Mouse (Mus musculus): ENCODE measurements at regions not wholly inside any gene's neighbourhood (a gene's known extent, or its start where the extent isn't known, plus 50 kb on each side); places are given as distances from the start of the nearest gene placed in this dataset.

- Histone ChIP-seq H3K4me3 (replicated peaks) (no peak overlapping the region), H3K36me3 (replicated peaks) (no peaks in the 10 kb centered on the region), H3K4me2 (no peak overlapping the region), H3K27me3 (no peaks in the 10 kb centered on the region), H3K4me1 (replicated peaks) (no peaks in the 10 kb centered on the region), H3K27ac (replicated peaks) (no peak overlapping the region), H3K9me3 (replicated peaks) (no peaks in the 10 kb centered on the region), H3K9ac (no peak overlapping the region)
- no peak for ATAC-seq (ENCODE audit: insufficient read depth)
- 49% methylated on average over 2 of the region's 2 CpGs for WGBS (ENCODE audit: insufficient replicate concordance)
These were observed 1154.5 kb upstream of the Lrrtm3 start for GRCm38 (mm10) chr10:65244527-65244926.

GRCm38 (mm10) chr10:65224130-65224529 is 1134.1 kb upstream of the Lrrtm3 start:
- no peak for ATAC-seq (ENCODE audit: insufficient read depth)
- 45% methylated on average over 3 of the region's 3 CpGs for WGBS (ENCODE audit: insufficient replicate concordance)
- Histone ChIP-seq H3K9me3 (replicated peaks) (no peaks in the 10 kb centered on the region), H3K27ac (replicated peaks) (no peak overlapping the region), H3K9ac (no peak overlapping the region), H3K27me3 (no peaks in the 10 kb centered on the region), H3K36me3 (replicated peaks) (no peaks in the 10 kb centered on the region), H3K4me2 (no peak overlapping the region), H3K4me3 (replicated peaks) (no peak overlapping the region), H3K4me1 (replicated peaks) (no peaks in the 10 kb centered on the region)

- Histone ChIP-seq H3K4me3 (replicated peaks) (no peak overlapping the region), H3K9me3 (replicated peaks) (no peaks in the 10 kb centered on the region), H3K4me2 (no peak overlapping the region), H3K36me3 (replicated peaks) (no peaks in the 10 kb centered on the region), H3K27me3 (no peaks in the 10 kb centered on the region), H3K9ac (no peak overlapping the region), H3K27ac (replicated peaks) (no peak overlapping the region), H3K4me1 (replicated peaks) (no peaks in the 10 kb centered on the region)
- 63% methylated on average over 3 of the region's 3 CpGs for WGBS (ENCODE audit: insufficient replicate concordance)
- no peak for ATAC-seq (ENCODE audit: insufficient read depth)
These were observed 1131.1 kb upstream of the Lrrtm3 start for GRCm38 (mm10) chr10:65221181-65221580.

GRCm38 (mm10) chr10:65219251-65219650 is 1129.2 kb upstream of the Lrrtm3 start:
- no peaks in the 10 kb centered on the region for H3K27me3 ChIP-seq
- ATAC-seq (ENCODE audit: insufficient read depth) = no peak
- H3K4me3 ChIP-seq (replicated peaks) = no peak overlapping the region
- no peak overlapping the region for H3K27ac ChIP-seq (replicated peaks)
- no peak overlapping the region for H3K9ac ChIP-seq
- WGBS (ENCODE audit: insufficient replicate concordance) = 65% methylated on average over 5 of the region's 5 CpGs
- H3K4me2 ChIP-seq = no peak overlapping the region
- H3K36me3 ChIP-seq (replicated peaks) = no peaks in the 10 kb centered on the region
- no peaks in the 10 kb centered on the region for H3K9me3 ChIP-seq (replicated peaks)
- no peaks in the 10 kb centered on the region for H3K4me1 ChIP-seq (replicated peaks)

- 30% methylated on average over 1 of the region's 1 CpGs for WGBS (ENCODE audit: insufficient replicate concordance)
- no peaks in the 10 kb centered on the region for H3K9me3 ChIP-seq (replicated peaks)
These were observed 1126.1 kb upstream of the Lrrtm3 start for GRCm38 (mm10) chr10:65216226-65216625.

GRCm38 (mm10) chr10:65215206-65215605 is 1125.1 kb upstream of the Lrrtm3 start:
- no peaks in the 10 kb centered on the region for H3K36me3 ChIP-seq (replicated peaks)
- H3K4me2 ChIP-seq = no peak overlapping the region
- H3K27me3 ChIP-seq = no peaks in the 10 kb centered on the region

More at GRCm38 (mm10) chr10:65216226-65216625, 1126.1 kb upstream of the Lrrtm3 start:
- Histone ChIP-seq H3K36me3 (replicated peaks) (no peaks in the 10 kb centered on the region), H3K27me3 (no peaks in the 10 kb centered on the region), H3K4me3 (replicated peaks) (no peak overlapping the region), H3K4me2 (no peak overlapping the region), H3K27ac (replicated peaks) (no peak overlapping the region), H3K9ac (no peak overlapping the region), H3K4me1 (replicated peaks) (no peaks in the 10 kb centered on the region)
- ATAC-seq (ENCODE audit: insufficient read depth) = no peak

GRCm38 (mm10) chr10:65183659-65184058 is 1093.6 kb upstream of the Lrrtm3 start:
- Histone ChIP-seq H3K36me3 (replicated peaks) (no peaks in the 10 kb centered on the region), H3K27me3 (no peaks in the 10 kb centered on the region), H3K9me3 (replicated peaks) (no peaks in the 10 kb centered on the region), H3K4me3 (replicated peaks) (no peak overlapping the region), H3K9ac (no peak overlapping the region), H3K27ac (replicated peaks) (no peak overlapping the region), H3K4me2 (no peak overlapping the region), H3K4me1 (replicated peaks) (no peaks in the 10 kb centered on the region)
- 33% methylated on average over 1 of the region's 1 CpGs for WGBS (ENCODE audit: insufficient replicate concordance)
- no peak for ATAC-seq (ENCODE audit: insufficient read depth)

More at GRCm38 (mm10) chr10:65215206-65215605, 1125.1 kb upstream of the Lrrtm3 start:
- Histone ChIP-seq H3K9me3 (replicated peaks) (no peaks in the 10 kb centered on the region), H3K9ac (no peak overlapping the region), H3K4me1 (replicated peaks) (no peaks in the 10 kb centered on the region), H3K27ac (replicated peaks) (no peak overlapping the region), H3K4me3 (replicated peaks) (no peak overlapping the region)
- no peak for ATAC-seq (ENCODE audit: insufficient read depth)
- WGBS (ENCODE audit: insufficient replicate concordance) = 33% methylated on average over 3 of the region's 3 CpGs

GRCm38 (mm10) chr10:65182597-65182996 is 1092.5 kb upstream of the Lrrtm3 start:
- Histone ChIP-seq H3K4me1 (replicated peaks) (no peaks in the 10 kb centered on the region), H3K4me2 (no peak overlapping the region), H3K9me3 (replicated peaks) (no peaks in the 10 kb centered on the region), H3K4me3 (replicated peaks) (no peak overlapping the region), H3K9ac (no peak overlapping the region), H3K27me3 (no peaks in the 10 kb centered on the region), H3K36me3 (replicated peaks) (no peaks in the 10 kb centered on the region), H3K27ac (replicated peaks) (no peak overlapping the region)
- 84% methylated on average over 1 of the region's 1 CpGs for WGBS (ENCODE audit: insufficient replicate concordance)
- ATAC-seq (ENCODE audit: insufficient read depth) = no peak

- no peak for ATAC-seq (ENCODE audit: insufficient read depth)
- H3K4me3 ChIP-seq (replicated peaks) = no peak overlapping the region
- no peaks in the 10 kb centered on the region for H3K9me3 ChIP-seq (replicated peaks)
- no peak overlapping the region for H3K9ac ChIP-seq
- H3K4me1 ChIP-seq (replicated peaks) = no peaks in the 10 kb centered on the region
- H3K27me3 ChIP-seq = no peaks in the 10 kb centered on the region
- no peak overlapping the region for H3K4me2 ChIP-seq
- no peak overlapping the region for H3K27ac ChIP-seq (replicated peaks)
- no peaks in the 10 kb centered on the region for H3K36me3 ChIP-seq (replicated peaks)
These were observed 1089.0 kb upstream of the Lrrtm3 start for GRCm38 (mm10) chr10:65179101-65179500.

GRCm38 (mm10) chr10:65154131-65154530 is 1064.1 kb upstream of the Lrrtm3 start:
- H3K4me1 ChIP-seq (replicated peaks) = no peaks in the 10 kb centered on the region
- H3K27me3 ChIP-seq = no peaks in the 10 kb centered on the region
- no peaks in the 10 kb centered on the region for H3K36me3 ChIP-seq (replicated peaks)
- H3K27ac ChIP-seq (replicated peaks) = no peak overlapping the region
- no peak overlapping the region for H3K9ac ChIP-seq
- WGBS (ENCODE audit: insufficient replicate concordance) = 73% methylated on average over 1 of the region's 1 CpGs
- H3K4me3 ChIP-seq (replicated peaks) = no peak overlapping the region
- H3K9me3 ChIP-seq (replicated peaks) = no peaks in the 10 kb centered on the region
- no peak for ATAC-seq (ENCODE audit: insufficient read depth)
- no peak overlapping the region for H3K4me2 ChIP-seq

GRCm38 (mm10) chr10:65124940-65125610 is 1035.0 kb upstream of the Lrrtm3 start:
- Histone ChIP-seq H3K4me2 (no peak overlapping the region), H3K9me3 (replicated peaks) (no peaks in the 10 kb centered on the region), H3K4me3 (replicated peaks) (no peak overlapping the region), H3K27ac (replicated peaks) (no peak overlapping the region), H3K36me3 (replicated peaks) (no peaks in the 10 kb centered on the region), H3K9ac (no peak overlapping the region), H3K27me3 (no peaks in the 10 kb centered on the region), H3K4me1 (replicated peaks) (no peaks in the 10 kb centered on the region)
- 50% methylated on average over 5 of the region's 5 CpGs for WGBS (ENCODE audit: insufficient replicate concordance)
- ATAC-seq (ENCODE audit: insufficient read depth) = no peak

GRCm38 (mm10) chr10:65118212-65118611 is 1028.1 kb upstream of the Lrrtm3 start:
- H3K4me1 ChIP-seq (replicated peaks) = no peaks in the 10 kb centered on the region
- no peak overlapping the region for H3K4me2 ChIP-seq
- no peaks in the 10 kb centered on the region for H3K9me3 ChIP-seq (replicated peaks)
- no peak for ATAC-seq (ENCODE audit: insufficient read depth)
- no peaks in the 10 kb centered on the region for H3K36me3 ChIP-seq (replicated peaks)
- no peak overlapping the region for H3K9ac ChIP-seq
- H3K27me3 ChIP-seq = no peaks in the 10 kb centered on the region
- no peak overlapping the region for H3K4me3 ChIP-seq (replicated peaks)
- H3K27ac ChIP-seq (replicated peaks) = no peak overlapping the region
- WGBS (ENCODE audit: insufficient replicate concordance) = 39% methylated on average over 1 of the region's 1 CpGs
